Mouse (Mus musculus) liver, embryonic 14.5 days (tissue): ENCODE measurements around the gene Arhgap27. TPM values are rescaled to one million over a fixed set of nuclear protein-coding genes. Genes with fewer than 3 reads are reported as not detected.

Experiments used
- ATAC-seq: fragments of 200-750 bp; cut with Nextera tagmentation; 2 replicates; pipeline ENCODE4 v1.8.0; 2017; ENCODE audit warnings: moderate number of reproducible peaks, mild to moderate bottlenecking, moderate library complexity; ENCODE audit not compliant: insufficient read depth
- DNase-seq, 3 experiments: peaks; one replicate each; pipeline ENCODE4 v3.0.0-alpha.2; 2012 to 2013; ENCODE audit warnings: low read depth in 3 of 3, low spot score in 3 of 3
- H3K27ac ChIP-seq: fragments of 300-500 bp; sonication (generic); 2 replicates; pipeline ENCODE4 v1.5.1; 2014; ENCODE audit warnings: moderate library complexity, mild to moderate bottlenecking, control low read depth, inconsistent platforms
- H3K27me3 ChIP-seq: fragments of 300-500 bp; sonication (generic); 2 replicates; pipeline ENCODE4 v1.6.1; 2014; ENCODE audit warnings: mild to moderate bottlenecking, low read length, moderate library complexity; ENCODE audit not compliant: control insufficient read depth, insufficient read depth
- H3K36me3 ChIP-seq: fragments of 300-500 bp; sonication (generic); replicated peaks from 2 replicates; pipeline ENCODE4 v1.6.1; 2014; ENCODE audit warnings: low read depth; ENCODE audit not compliant: control insufficient read depth, insufficient read depth
- H3K4me1 ChIP-seq, 2 experiments: fragments of 200-500 bp in 1 of 2; fragments of 300-500 bp in 1 of 2; sonication (generic) in 1 of 2; replicated peaks; 2 replicates each; pipeline ENCODE4 v1.6.1; 2012 to 2014; ENCODE audit warnings: antibody characterized with exemption in 1 of 2, inconsistent platforms in 1 of 2, low read length in 1 of 2; ENCODE audit not compliant: control insufficient read depth in 2 of 2, insufficient read depth in 2 of 2
- H3K4me2 ChIP-seq: fragments of 300-500 bp; sonication (generic); 2 replicates; pipeline ENCODE4 v1.6.1; 2014; ENCODE audit warnings: low read depth, mild to moderate bottlenecking, control low read depth, moderate library complexity
- H3K4me3 ChIP-seq, 2 experiments: fragments of 200-500 bp in 1 of 2; fragments of 300-500 bp in 1 of 2; sonication (generic) in 1 of 2; 2 replicates each; pipeline ENCODE4 v1.5.1; 2012 to 2014; ENCODE audit warnings: low read depth in 2 of 2, low read length in 2 of 2, mild to moderate bottlenecking in 2 of 2, control low read depth in 1 of 2, inconsistent platforms in 1 of 2, moderate library complexity in 1 of 2; ENCODE audit not compliant: insufficient read depth in 1 of 2
- H3K9ac ChIP-seq: fragments of 300-500 bp; sonication (generic); replicated peaks from 2 replicates; pipeline ENCODE4 v1.6.1; 2014; ENCODE audit warnings: mild to moderate bottlenecking, control low read depth, moderate library complexity
- H3K9me3 ChIP-seq: fragments of 300-500 bp; sonication (generic); 2 replicates; pipeline ENCODE4 v1.6.1; 2016; ENCODE audit warnings: low read length, mixed read lengths; ENCODE audit not compliant: control insufficient read depth
- CTCF ChIP-seq: IDR thresholded peaks from 2 replicates; pipeline ENCODE4 v1.5.1; 2016; ENCODE audit warnings: antibody characterized with exemption, low read depth, control low read depth
- EP300 ChIP-seq: IDR thresholded peaks from 2 replicates; pipeline ENCODE4 v1.6.1; 2016; ENCODE audit warnings: antibody characterized with exemption, low read depth
- WGBS: fragments of 180-500 bp; shearing (Covaris S2); extraction: QIAGEN DNeasy Blood & Tissue Kit; methylation state at CpG from one replicate; pipeline ENCODE4 v1.1.7; 2014; ENCODE audit not compliant: insufficient replicate concordance; 5-methylcytosine and 5-hydroxymethylcytosine counted together
- polyA plus RNA-seq, 2 experiments: library from polyadenylated mRNA; depleted of rRNA in 1 of 2; stranded (reverse) in 1 of 2; unstranded in 1 of 2; fragments of >200 nt; fragmentation: Nextera tagmentation in 1 of 2; extraction: Ambion mirVana in 1 of 2; gene quantifications; 2 replicates each; pipeline versions ENCODE4 v1.2.1 to v1.2.3; 2012 to 2014

Arhgap27 gene
- polyA plus RNA-seq, 2 experiments = 1.4 to 2.6 TPM

GRCm38 (mm10) chr11:103340677-103341076 is 22.8 kb downstream of the Arhgap27 start:
- Histone ChIP-seq H3K9me3 (no peaks in the 10 kb centered on the region), H3K4me2 (no peak overlapping the region), H3K27ac (no peak overlapping the region), H3K4me3 (no peak overlapping the region), H3K4me1 (peaks cover 0 to 1% of the 10 kb centered on the region in 2 experiments; a peak in 1 of 4 replicates), H3K36me3 (no peaks in the 10 kb centered on the region), H3K27me3 (no peaks in the 10 kb centered on the region), H3K9ac (no peak overlapping the region)
- DNase-seq = no peak
- 46% methylated on average over 7 of the region's 7 CpGs for WGBS
- ATAC-seq = no peak
- TF ChIP-seq CTCF (no peak), EP300 (no peak)

GRCm38 (mm10) chr11:103340130-103340529 is 23.4 kb downstream of the Arhgap27 start:
- no peaks in the 10 kb centered on the region for H3K9me3 ChIP-seq
- peak overlapping the region; percentile 35 for H3K4me2 ChIP-seq
- H3K9ac ChIP-seq = no peak overlapping the region
- H3K4me3 ChIP-seq = no peak overlapping the region
- no peaks in the 10 kb centered on the region for H3K36me3 ChIP-seq
- DNase-seq = no peak
- 71% methylated on average over 19 of the region's 19 CpGs for WGBS
- TF ChIP-seq CTCF (no peak), EP300 (no peak)
- H3K4me1 ChIP-seq = no peaks in the 10 kb centered on the region
- ATAC-seq = no peak
- H3K27ac ChIP-seq = no peak overlapping the region
- H3K27me3 ChIP-seq = no peaks in the 10 kb centered on the region

- no peak for ATAC-seq
- Histone ChIP-seq H3K4me2 (peak overlapping the region; percentile 35), H3K4me3 (no peak overlapping the region), H3K36me3 (no peaks in the 10 kb centered on the region), H3K4me1 (no peaks in the 10 kb centered on the region), H3K9ac (no peak overlapping the region), H3K27me3 (no peaks in the 10 kb centered on the region), H3K9me3 (no peaks in the 10 kb centered on the region), H3K27ac (no peak overlapping the region)
- DNase-seq = no peak
- TF ChIP-seq CTCF (no peak), EP300 (no peak)
- 59% methylated on average over 19 of the region's 19 CpGs for WGBS
Observed at GRCm38 (mm10) chr11:103339414-103340119, 23.9 kb downstream of the Arhgap27 start.

- H3K9me3 ChIP-seq = no peaks in the 10 kb centered on the region
- no peak overlapping the region for H3K27ac ChIP-seq
- no peak overlapping the region for H3K4me2 ChIP-seq
- no peak for DNase-seq
- no peak for TF ChIP-seq CTCF
- no peak for TF ChIP-seq EP300
- H3K4me1 ChIP-seq = no peaks in the 10 kb centered on the region
- no peak overlapping the region for H3K4me3 ChIP-seq
- no peaks in the 10 kb centered on the region for H3K36me3 ChIP-seq
- no peak for ATAC-seq
- WGBS = 68% methylated on average over 6 of the region's 6 CpGs
- no peaks in the 10 kb centered on the region for H3K27me3 ChIP-seq
- H3K9ac ChIP-seq = no peak overlapping the region
Observed at GRCm38 (mm10) chr11:103338671-103339070, 24.8 kb downstream of the Arhgap27 start.

DNA sequence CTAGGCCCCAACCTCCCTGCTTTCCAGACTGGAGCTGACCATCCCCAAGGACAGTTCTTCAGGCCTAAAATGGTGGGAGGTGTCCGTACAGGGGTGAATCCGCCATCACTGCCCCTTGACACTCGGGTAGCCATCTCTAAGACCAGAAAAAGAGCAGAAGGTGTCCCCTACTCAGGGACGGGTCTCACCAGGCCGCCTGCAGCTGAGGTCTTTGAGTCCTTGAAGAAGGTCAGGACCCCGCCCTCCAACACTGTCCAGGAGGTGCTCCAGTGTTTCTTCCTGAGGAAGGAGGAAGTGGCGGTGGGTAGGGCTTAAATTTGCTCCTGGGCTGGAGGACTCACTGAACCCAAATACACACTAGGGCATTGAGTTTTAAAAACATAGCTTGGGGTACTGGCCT is 25.4 kb downstream of the Arhgap27 start:
- TF ChIP-seq CTCF (no peak), EP300 (no peak)
- Histone ChIP-seq H3K9me3 (no peaks in the 10 kb centered on the region), H3K27me3 (no peaks in the 10 kb centered on the region), H3K4me1 (no peaks in the 10 kb centered on the region), H3K27ac (no peak overlapping the region), H3K9ac (no peak overlapping the region), H3K4me3 (no peak overlapping the region), H3K36me3 (no peaks in the 10 kb centered on the region), H3K4me2 (no peak overlapping the region)
- WGBS = 50% methylated on average over 7 of the region's 7 CpGs
- no peak for ATAC-seq
- no peak for DNase-seq
